Comparison of ENCODE assay signal across 9 mouse cellular contexts in genomic region chr9:106139763-106140162, GRCm38 (mm10). TPM values are rescaled to one million over a fixed set of nuclear protein-coding genes. Genes with fewer than 3 reads are reported as not detected.
A peak's percentile ranks its signal among the peaks of the same experiment; 100 is the strongest.
DNase-seq lines count a peak whose midpoint lies in the region; ATAC-seq lines count a peak whose summit lies in the region.
"Had no signal": no experiment of that assay in that cellular context is flagged by ENCODE, and none has a peak within 500 bp of the region (broad histone marks: within the 10 kb centered on the region; RNA-seq: fewer than 3 reads in every experiment).

No protein-coding gene starts in this region.

- H3K36me3 ChIP-seq in forebrain, embryonic 13.5 days (ENCODE audit: poor library complexity, severe bottlenecking): no peaks in the 10 kb centered on the region
- no peaks in the 10 kb centered on the region for H3K36me3 ChIP-seq in midbrain, embryonic 10.5 days

- peak; percentile 43 to 56 for DNase-seq in kidney, postnatal 4 days
- DNase-seq in kidney, adult 11 months: no peak
- peak; percentile 31 for DNase-seq in cerebellum, postnatal 36 days
- no peak for DNase-seq in midbrain, embryonic 10.5 days (ENCODE audit: low spot score)
- DNase-seq in spleen, postnatal 14 days (ENCODE audit: low spot score in 2 of 2): no peak
- DNase-seq: heart, postnatal 36 days had no signal

- peaks cover 43% of the 10 kb centered on the region for H3K4me1 ChIP-seq in forebrain, embryonic 13.5 days
- peaks cover 26% of the 10 kb centered on the region for H3K4me1 ChIP-seq in midbrain, embryonic 10.5 days

- WGBS in forebrain, embryonic 13.5 days: 17% methylated on average over 10 of the region's 10 CpGs
- WGBS in midbrain, embryonic 10.5 days: 82% methylated on average over 10 of the region's 10 CpGs

- ATAC-seq in forebrain, embryonic 13.5 days: peak; percentile 69
- ATAC-seq in monocyte, adult 5-6 weeks (replicated peaks; ENCODE audit: insufficient number of reproducible peaks, low FRiP score, low TSS enrichment, poor library complexity, severe bottlenecking): no peak
- no peak for ATAC-seq in erythroblast, adult 5-6 weeks (replicated peaks; ENCODE audit: low FRiP score, poor library complexity, severe bottlenecking)

- H3K27ac ChIP-seq in forebrain, embryonic 13.5 days: peak overlapping the region; percentile 37; the same call in 1 of the 2 replicates
- H3K27ac ChIP-seq in midbrain, embryonic 10.5 days (replicated peaks): peak overlapping the region; percentile 33; the same call in 1 of the 2 replicates

- H3K9ac ChIP-seq in forebrain, embryonic 13.5 days: no peak overlapping the region

- H3K4me2 ChIP-seq in forebrain, embryonic 13.5 days: peak overlapping the region; percentile 10; the same call in 1 of the 2 replicates

- no peak overlapping the region for H3K4me3 ChIP-seq in forebrain, embryonic 13.5 days
- no peak overlapping the region for H3K4me3 ChIP-seq in midbrain, embryonic 10.5 days

- peaks cover 52% of the 10 kb centered on the region for H3K27me3 ChIP-seq in forebrain, embryonic 13.5 days
- no peaks in the 10 kb centered on the region for H3K27me3 ChIP-seq in midbrain, embryonic 10.5 days (ENCODE audit: low read depth, poor library complexity, severe bottlenecking)

- no peaks in the 10 kb centered on the region for H3K9me3 ChIP-seq in forebrain, embryonic 13.5 days (replicated peaks)
- no peaks in the 10 kb centered on the region for H3K9me3 ChIP-seq in midbrain, embryonic 10.5 days (replicated peaks)

RNA-seq across cellular contexts. Expression of gene Glyctk, which starts 18.2 kb away (rescaled TPM):
- polyA plus RNA-seq in forebrain, embryonic 13.5 days (2015; fragmentation: Nextera tagmentation; extraction: Ambion mirVana): 6.4 and 7.9 TPM in 2 replicates
- 5.0 and 8.4 TPM in 2 replicates for polyA plus RNA-seq in midbrain, embryonic 10.5 days (2016; fragmentation: Nextera tagmentation; extraction: Ambion mirVana)
- 0.29 to 3.0 TPM (median 0.97 TPM) in 3 replicates for total RNA-seq in monocyte, adult 5-6 weeks (2017)
- 0.84 TPM in 1 of 2 replicates, not detected in the other for total RNA-seq in erythroblast, adult 5-6 weeks (2015; ENCODE audit: low replicate concordance)
- total RNA-seq in erythroblast, adult 5-6 weeks (2017; ENCODE audit: low replicate concordance): 0.60 TPM in 1 of 2 replicates, not detected in the other

RNA-seq across cellular contexts. Expression of gene Wdr82, which starts 31.0 kb away (rescaled TPM):
- 33.8 and 40.1 TPM in 2 replicates for polyA plus RNA-seq in forebrain, embryonic 13.5 days (2015; fragmentation: Nextera tagmentation; extraction: Ambion mirVana)
- polyA plus RNA-seq in midbrain, embryonic 10.5 days (2016; fragmentation: Nextera tagmentation; extraction: Ambion mirVana): 23.4 and 29.3 TPM in 2 replicates
- total RNA-seq in monocyte, adult 5-6 weeks (2017): 75.8 to 89.5 TPM (median 88.3 TPM) in 3 replicates
- total RNA-seq in erythroblast, adult 5-6 weeks (2015; ENCODE audit: low replicate concordance): 16.5 and 18.6 TPM in 2 replicates
- 19.7 and 23.3 TPM in 2 replicates for total RNA-seq in erythroblast, adult 5-6 weeks (2017; ENCODE audit: low replicate concordance)

RNA-seq across cellular contexts. Expression of gene Col6a4, which starts 43.2 kb away (rescaled TPM):
- polyA plus RNA-seq in forebrain, embryonic 13.5 days (2015; fragmentation: Nextera tagmentation; extraction: Ambion mirVana): 0.49 and 0.50 TPM in 2 replicates
- 0.06 and 0.10 TPM in 2 replicates for polyA plus RNA-seq in midbrain, embryonic 10.5 days (2016; fragmentation: Nextera tagmentation; extraction: Ambion mirVana)
- not detected in 3 replicates for total RNA-seq in monocyte, adult 5-6 weeks (2017)
- not detected in 2 replicates for total RNA-seq in erythroblast, adult 5-6 weeks (2015; ENCODE audit: low replicate concordance)
- not detected in 2 replicates for total RNA-seq in erythroblast, adult 5-6 weeks (2017; ENCODE audit: low replicate concordance)
- total RNA-seq: heart, postnatal 36 days had no signal

RNA-seq across cellular contexts. Expression of gene Ppm1m, which starts 59.8 kb away (rescaled TPM):
- 19.5 and 20.1 TPM in 2 replicates for polyA plus RNA-seq in forebrain, embryonic 13.5 days (2015; fragmentation: Nextera tagmentation; extraction: Ambion mirVana)
- polyA plus RNA-seq in midbrain, embryonic 10.5 days (2016; fragmentation: Nextera tagmentation; extraction: Ambion mirVana): 46.2 and 52.1 TPM in 2 replicates
- total RNA-seq in monocyte, adult 5-6 weeks (2017): 30.2 to 33.6 TPM (median 31.1 TPM) in 3 replicates
- 6.9 and 11.7 TPM in 2 replicates for total RNA-seq in erythroblast, adult 5-6 weeks (2015; ENCODE audit: low replicate concordance)
- total RNA-seq in erythroblast, adult 5-6 weeks (2017; ENCODE audit: low replicate concordance): 9.0 and 17.0 TPM in 2 replicates

Comparison
In these comparisons a context has a peak if more than half of its experiments do, and no peak if none do; other contexts are left out.
1. DNase-seq: peak in kidney, postnatal 4 days (2 of 2) and cerebellum, postnatal 36 days (2 of 2); none in kidney, adult 11 months (single experiment), midbrain, embryonic 10.5 days (single experiment) and spleen, postnatal 14 days (0 of 2).